Mouse (Mus musculus): Measurements from ENCODE around the gene Cxcl10. TPM values are rescaled to one million over a fixed set of nuclear protein-coding genes. Genes with fewer than 3 reads are reported as not detected.
A peak's percentile ranks its signal among the peaks of the same experiment; 100 is the strongest.

Gene Cxcl10
- polyA plus RNA-seq, 1 experiment from 2014 or later, result 0.23 TPM

DNA sequence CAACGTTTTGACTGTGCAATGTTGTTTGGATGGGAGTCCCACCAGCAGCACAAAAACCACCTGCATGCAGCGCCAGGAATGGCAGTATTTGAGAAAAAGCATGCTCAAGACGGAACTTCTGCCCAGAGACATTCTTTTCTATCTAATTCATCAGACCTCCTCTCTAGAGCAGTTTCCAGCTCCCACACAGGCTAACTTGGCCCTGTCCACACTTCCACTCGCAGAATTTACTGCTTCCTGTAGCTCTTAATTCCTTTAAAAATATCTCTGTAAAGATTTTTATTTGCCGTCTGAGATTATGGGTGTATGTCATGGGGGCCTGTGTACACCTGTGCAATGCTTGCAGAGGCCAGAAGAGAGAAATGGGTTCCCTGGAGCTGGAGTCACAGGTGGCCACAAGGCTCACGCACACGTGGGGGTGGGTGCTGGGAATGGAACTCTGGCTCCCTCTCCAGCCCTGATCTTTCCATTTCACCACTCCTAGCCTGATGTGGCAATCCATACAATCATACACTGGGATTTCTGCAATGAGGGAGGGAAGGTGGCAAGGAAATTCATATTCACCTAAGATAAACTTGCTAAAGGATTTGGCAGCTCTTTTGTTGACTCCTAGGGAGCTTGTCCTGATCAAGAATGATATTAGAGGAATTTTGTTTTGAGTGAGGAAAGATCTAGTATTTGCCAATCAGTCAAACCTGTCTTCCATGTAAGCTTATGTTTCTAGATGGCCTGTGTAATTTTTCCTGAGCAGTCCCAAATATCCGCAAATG, 26.9 kb downstream of the Cxcl10 start:
- 79% methylated on average over 8 of the region's 8 CpGs for WGBS
- ATAC-seq (replicated peaks; ENCODE audit: low FRiP score), result no peak

DNA sequence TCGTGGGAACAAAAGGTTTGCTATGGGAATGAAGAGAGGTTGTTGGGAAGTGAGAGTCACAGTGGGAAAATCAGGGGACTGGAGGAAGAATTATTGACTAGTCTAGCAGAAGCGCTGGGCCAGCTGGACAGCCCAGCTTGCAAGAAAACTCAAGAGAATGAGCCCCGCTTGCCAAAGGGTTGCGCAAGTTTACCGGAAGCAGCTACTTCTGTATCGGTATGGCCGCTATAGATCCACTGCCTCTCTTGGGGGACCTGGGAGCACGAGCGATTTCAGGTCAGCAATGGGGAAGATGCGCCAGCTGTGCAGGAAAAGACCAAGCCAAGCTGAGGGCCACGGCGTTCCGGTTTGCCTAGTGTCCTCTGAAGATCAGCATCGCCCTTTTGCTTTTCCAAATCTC, 30.1 kb downstream of the Cxcl10 start:
- WGBS, result 92% methylated on average over 14 of the region's 14 CpGs
- ATAC-seq (replicated peaks; ENCODE audit: low FRiP score), result no peak
- H3K9me3 ChIP-seq (ENCODE audit: control insufficient read depth, low read length), result no peaks in the 10 kb centered on the region

More for the DNA sequence above, 26.9 kb downstream of the Cxcl10 start:
- no peak overlapping the region for H3K4me2 ChIP-seq (ENCODE audit: low read depth, low read length, severe bottlenecking)
- H3K9ac ChIP-seq (ENCODE audit: low read length), result no peak overlapping the region
- no peaks in the 10 kb centered on the region for H3K27me3 ChIP-seq (ENCODE audit: control insufficient read depth, insufficient read depth, low read length)
- H3K9me3 ChIP-seq (ENCODE audit: control insufficient read depth, low read length), result no peaks in the 10 kb centered on the region
- no peaks in the 10 kb centered on the region for H3K36me3 ChIP-seq (ENCODE audit: control insufficient read depth, insufficient read depth, low read length)
- no peaks in the 10 kb centered on the region for H3K4me1 ChIP-seq (replicated peaks; ENCODE audit: control insufficient read depth, insufficient read depth, low read length)
- H3K27ac ChIP-seq (ENCODE audit: low read depth, low read length), result no peak overlapping the region
- DNase-seq (ENCODE audit: low spot score), result no peak
- no peak overlapping the region for H3K4me3 ChIP-seq (ENCODE audit: low read depth, low read length)

DNA sequence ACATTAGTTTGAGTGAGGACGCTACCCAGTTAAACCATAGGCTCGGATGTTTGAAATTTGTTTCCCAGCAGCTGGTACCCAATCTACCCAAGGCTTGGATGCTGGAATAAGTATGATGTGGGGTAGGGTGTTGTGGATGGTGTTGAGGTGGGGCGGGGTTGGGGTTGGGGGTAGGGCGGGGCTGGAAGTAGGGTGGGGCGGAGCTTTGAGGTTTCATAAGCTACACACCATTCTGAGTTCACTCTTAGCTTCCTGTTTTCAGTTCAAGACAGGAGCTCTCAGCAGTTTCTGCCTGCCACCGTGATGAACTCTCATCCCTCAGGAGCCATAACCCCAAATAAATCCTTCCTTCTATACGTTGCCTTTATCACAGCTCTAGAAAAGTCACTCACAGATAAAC, 30.6 kb downstream of the Cxcl10 start:
- DNase-seq (ENCODE audit: low spot score), result no peak
- Histone ChIP-seq H3K27me3 (ENCODE audit: control insufficient read depth, insufficient read depth, low read length) (no peaks in the 10 kb centered on the region), H3K4me1 (replicated peaks; ENCODE audit: control insufficient read depth, insufficient read depth, low read length) (no peaks in the 10 kb centered on the region), H3K27ac (ENCODE audit: low read depth, low read length) (no peak overlapping the region), H3K4me3 (ENCODE audit: low read depth, low read length) (no peak overlapping the region), H3K9me3 (ENCODE audit: control insufficient read depth, low read length) (no peaks in the 10 kb centered on the region), H3K4me2 (ENCODE audit: low read depth, low read length, severe bottlenecking) (no peak overlapping the region), H3K9ac (ENCODE audit: low read length) (no peak overlapping the region), H3K36me3 (ENCODE audit: control insufficient read depth, insufficient read depth, low read length) (no peaks in the 10 kb centered on the region)
- 87% methylated on average over 7 of the region's 7 CpGs for WGBS
- no peak for ATAC-seq (replicated peaks; ENCODE audit: low FRiP score)

More for the DNA sequence above, 30.1 kb downstream of the Cxcl10 start:
- Histone ChIP-seq H3K4me1 (replicated peaks; ENCODE audit: control insufficient read depth, insufficient read depth, low read length) (no peaks in the 10 kb centered on the region), H3K36me3 (ENCODE audit: control insufficient read depth, insufficient read depth, low read length) (no peaks in the 10 kb centered on the region), H3K9ac (ENCODE audit: low read length) (no peak overlapping the region), H3K27ac (ENCODE audit: low read depth, low read length) (no peak overlapping the region), H3K4me3 (ENCODE audit: low read depth, low read length) (no peak overlapping the region), H3K4me2 (ENCODE audit: low read depth, low read length, severe bottlenecking) (no peak overlapping the region), H3K27me3 (ENCODE audit: control insufficient read depth, insufficient read depth, low read length) (no peaks in the 10 kb centered on the region)
- DNase-seq (ENCODE audit: low spot score), result no peak

DNA sequence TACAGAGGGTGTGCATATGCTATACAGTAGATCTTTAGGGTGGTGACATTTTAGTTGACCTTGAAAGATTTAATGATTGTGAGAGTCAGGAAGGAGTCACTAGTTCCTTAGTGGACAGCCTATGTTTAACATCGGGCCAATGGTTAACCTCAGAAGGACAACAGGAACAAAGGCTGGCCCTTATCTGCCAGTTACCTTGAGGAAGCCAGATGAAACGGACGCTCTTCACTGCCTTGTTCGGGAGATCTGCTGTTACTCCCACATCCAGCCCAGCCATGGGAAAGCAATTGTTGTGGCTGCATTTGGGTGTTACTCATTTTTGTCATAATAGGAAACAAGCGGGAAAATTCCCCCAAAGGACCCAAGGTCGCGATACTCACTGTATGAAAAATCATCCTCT, 34.9 kb downstream of the Cxcl10 start:
- no peak overlapping the region for H3K9ac ChIP-seq (ENCODE audit: low read length)
- 80% methylated on average over 7 of the region's 7 CpGs for WGBS
- DNase-seq (ENCODE audit: low spot score), result no peak
- no peak overlapping the region for H3K27ac ChIP-seq (ENCODE audit: low read depth, low read length)
- H3K4me3 ChIP-seq (ENCODE audit: low read depth, low read length), result no peak overlapping the region
- ATAC-seq (replicated peaks; ENCODE audit: low FRiP score), result no peak
- H3K4me1 ChIP-seq (replicated peaks; ENCODE audit: control insufficient read depth, insufficient read depth, low read length), result 0 out of 2 replicates have a peak, but pooled peaks cover 1% of the 10 kb centered on the region
- no peaks in the 10 kb centered on the region for H3K27me3 ChIP-seq (ENCODE audit: control insufficient read depth, insufficient read depth, low read length)
- no peak overlapping the region for H3K4me2 ChIP-seq (ENCODE audit: low read depth, low read length, severe bottlenecking)
- H3K9me3 ChIP-seq (ENCODE audit: control insufficient read depth, low read length), result no peaks in the 10 kb centered on the region
- H3K36me3 ChIP-seq (ENCODE audit: control insufficient read depth, insufficient read depth, low read length), result no peaks in the 10 kb centered on the region

DNA sequence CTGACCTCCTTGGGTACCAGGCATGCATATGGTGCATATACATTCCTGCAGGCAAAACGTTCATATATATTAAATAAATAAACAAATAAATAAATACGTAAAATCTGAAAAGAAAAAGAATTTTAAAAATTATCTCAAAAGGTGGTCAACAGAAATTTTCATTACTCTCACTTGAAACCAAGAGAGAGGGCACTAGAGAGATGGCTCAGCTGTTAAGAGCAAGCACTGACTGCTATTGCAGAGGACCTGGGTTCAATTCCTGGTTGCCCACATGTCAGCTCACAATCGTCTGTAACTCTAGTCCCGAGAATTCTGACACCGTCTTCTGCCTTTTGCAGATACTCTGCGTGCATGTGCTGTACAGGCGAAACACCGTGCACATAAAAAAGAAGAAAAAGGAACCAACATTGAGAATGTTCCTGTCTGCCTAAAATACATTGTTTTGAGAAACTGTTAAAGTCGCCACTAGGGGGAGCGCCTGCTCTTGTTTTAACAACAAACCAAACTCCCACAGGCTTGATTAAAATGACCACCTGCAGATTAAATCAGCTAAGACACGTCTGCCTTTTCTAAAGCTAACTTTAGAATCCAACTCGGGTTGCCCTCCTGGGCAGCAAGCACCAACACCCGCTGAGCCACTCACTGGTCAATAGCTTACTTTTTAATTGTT, 36.5 kb downstream of the Cxcl10 start:
- H3K9me3 ChIP-seq (ENCODE audit: control insufficient read depth, low read length), result no peaks in the 10 kb centered on the region
- WGBS, result 16% methylated on average over 13 of the region's 13 CpGs
- no peak for ATAC-seq (replicated peaks; ENCODE audit: low FRiP score)
- 0 out of 2 replicates have a peak, but pooled peaks cover 1% of the 10 kb centered on the region for H3K4me1 ChIP-seq (replicated peaks; ENCODE audit: control insufficient read depth, insufficient read depth, low read length)
- H3K36me3 ChIP-seq (ENCODE audit: control insufficient read depth, insufficient read depth, low read length), result no peaks in the 10 kb centered on the region
- H3K27me3 ChIP-seq (ENCODE audit: control insufficient read depth, insufficient read depth, low read length), result no peaks in the 10 kb centered on the region
- H3K27ac ChIP-seq (ENCODE audit: low read depth, low read length), result no peak overlapping the region
- peak; percentile 88 for DNase-seq (ENCODE audit: low spot score)
- no peak overlapping the region for H3K4me3 ChIP-seq (ENCODE audit: low read depth, low read length)
- no peak overlapping the region for H3K4me2 ChIP-seq (ENCODE audit: low read depth, low read length, severe bottlenecking)
- no peak overlapping the region for H3K9ac ChIP-seq (ENCODE audit: low read length)

DNA sequence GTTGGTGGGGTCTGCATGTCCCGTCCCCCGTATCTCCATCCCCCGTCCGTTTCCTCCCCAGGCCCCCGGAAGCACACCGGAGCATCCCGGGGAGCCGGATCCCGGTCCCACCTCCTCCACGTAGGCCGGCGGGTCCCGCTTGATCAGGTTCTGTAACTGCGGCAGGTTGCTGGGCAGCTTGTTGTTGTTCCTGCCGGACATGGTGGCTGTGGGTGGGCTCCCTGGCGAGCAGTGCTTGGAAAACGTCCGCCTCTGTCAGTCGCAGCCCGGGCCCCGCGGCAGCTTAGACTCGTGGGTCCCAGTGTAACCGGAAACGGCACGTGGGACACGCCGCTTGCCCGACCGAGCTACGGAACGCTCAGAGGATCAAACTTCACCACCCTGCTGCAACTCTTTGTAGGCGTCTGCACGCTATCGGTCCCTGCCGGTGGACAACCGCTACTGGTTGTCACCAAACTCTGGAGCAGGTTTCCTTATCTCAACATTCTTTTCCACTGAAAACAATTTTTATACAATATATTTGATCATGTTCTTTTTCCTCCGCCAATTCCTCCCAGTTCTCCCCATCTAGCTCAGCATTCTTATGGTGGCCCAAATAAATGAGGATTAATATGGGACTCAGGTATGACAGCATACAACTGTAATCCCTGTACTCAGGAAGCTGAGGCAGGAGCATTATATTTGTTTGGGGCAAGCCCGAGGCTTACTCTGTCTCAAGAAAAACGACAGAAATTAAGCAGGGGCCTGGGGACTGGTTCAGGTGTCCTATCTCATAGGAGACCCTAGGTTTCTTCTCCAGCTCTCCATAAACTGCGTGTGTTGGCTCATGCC, 38.8 kb downstream of the Cxcl10 start, which contains the start of gene Sdad1:
TSS of gene Sdad1 (minus strand) at position 799 of the 831 bp plus-strand sequence.
- WGBS, result 2% methylated on average over 41 of the region's 41 CpGs
- Histone ChIP-seq H3K4me1 (replicated peaks; ENCODE audit: control insufficient read depth, insufficient read depth, low read length) (0 out of 2 replicates have a peak, but pooled peaks cover 1% of the 10 kb centered on the region), H3K9me3 (ENCODE audit: control insufficient read depth, low read length) (no peaks in the 10 kb centered on the region), H3K4me2 (ENCODE audit: low read depth, low read length, severe bottlenecking) (peak within 1 kb of the TSS; percentile 62), H3K27me3 (ENCODE audit: control insufficient read depth, insufficient read depth, low read length) (no peaks in the 10 kb centered on the region), H3K36me3 (ENCODE audit: control insufficient read depth, insufficient read depth, low read length) (no peaks in the 10 kb centered on the region; the same call in none of the 2 replicates), H3K4me3 (ENCODE audit: low read depth, low read length) (peak within 1 kb of the TSS; percentile 83), H3K27ac (ENCODE audit: low read depth, low read length) (no peak within 1 kb of the TSS), H3K9ac (ENCODE audit: low read length) (peak within 1 kb of the TSS; percentile 79)
- ATAC-seq (replicated peaks; ENCODE audit: low FRiP score), result peak; percentile 94
- DNase-seq (ENCODE audit: low spot score), result peak; percentile 95

DNA sequence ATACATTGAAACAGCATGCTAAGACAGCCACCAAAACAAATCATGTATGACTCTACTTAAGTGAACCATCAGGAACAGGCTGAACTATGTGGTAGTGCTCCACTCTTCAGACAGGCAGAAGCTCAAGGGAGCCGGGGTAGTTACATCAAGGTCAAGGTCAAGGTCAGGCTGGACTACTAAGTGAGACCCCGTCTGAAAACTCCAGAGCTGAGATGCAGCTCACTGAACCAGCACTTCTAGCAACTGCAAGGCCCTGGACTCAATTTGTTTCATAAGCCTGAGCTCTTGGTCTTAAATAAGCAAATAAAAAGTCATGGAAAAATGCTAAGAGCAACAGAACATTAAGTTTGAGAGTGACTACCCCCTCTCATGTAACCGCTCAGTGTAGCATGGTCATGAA, 44.4 kb downstream of the Cxcl10 start:
- Histone ChIP-seq H3K27me3 (ENCODE audit: control insufficient read depth, insufficient read depth, low read length) (no peaks in the 10 kb centered on the region), H3K9ac (ENCODE audit: low read length) (no peak overlapping the region), H3K27ac (ENCODE audit: low read depth, low read length) (no peak overlapping the region), H3K4me3 (ENCODE audit: low read depth, low read length) (no peak overlapping the region), H3K9me3 (ENCODE audit: control insufficient read depth, low read length) (no peaks in the 10 kb centered on the region), H3K4me1 (replicated peaks; ENCODE audit: control insufficient read depth, insufficient read depth, low read length) (0 out of 2 replicates have a peak, but pooled peaks cover 1% of the 10 kb centered on the region), H3K4me2 (ENCODE audit: low read depth, low read length, severe bottlenecking) (no peak overlapping the region), H3K36me3 (ENCODE audit: control insufficient read depth, insufficient read depth, low read length) (peaks cover 9% of the 10 kb centered on the region)
- 89% methylated on average over 3 of the region's 3 CpGs for WGBS
- DNase-seq (ENCODE audit: low spot score), result no peak
- no peak for ATAC-seq (replicated peaks; ENCODE audit: low FRiP score)

DNA sequence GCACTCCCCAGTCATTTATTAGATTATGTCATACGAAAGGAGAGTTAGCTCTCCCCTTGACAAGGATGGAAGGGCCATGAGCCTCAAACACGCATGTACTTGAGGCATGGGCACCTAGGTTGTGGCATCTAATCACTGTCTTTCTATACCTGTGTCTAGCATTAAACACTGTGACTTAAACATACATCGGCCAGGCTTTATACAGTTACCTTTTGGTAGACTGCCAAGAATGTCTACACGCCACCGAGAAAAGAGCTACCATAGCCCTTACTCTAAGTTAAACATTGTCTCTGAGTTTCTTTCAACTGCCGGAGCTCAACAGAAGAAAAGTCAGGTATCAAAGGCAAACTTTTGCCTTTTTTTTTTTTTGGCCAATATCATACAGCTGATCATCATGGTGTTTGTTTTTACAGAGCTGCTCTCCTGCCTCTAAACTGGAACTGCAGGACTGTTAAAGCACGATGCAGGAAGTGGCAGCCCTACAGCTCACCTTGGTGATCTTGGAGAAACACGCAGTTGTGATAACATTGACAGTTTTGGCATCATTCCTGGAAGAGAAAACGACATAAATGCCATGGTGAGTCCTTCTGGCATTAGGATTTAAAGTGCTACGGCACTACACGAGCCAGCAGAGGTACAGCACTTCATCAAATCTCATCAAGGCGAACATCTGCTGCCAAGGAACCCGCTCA, 46.4 kb downstream of the Cxcl10 start:
- DNase-seq (ENCODE audit: low spot score), result no peak
- WGBS, result 93% methylated on average over 13 of the region's 13 CpGs
- H3K27me3 ChIP-seq (ENCODE audit: control insufficient read depth, insufficient read depth, low read length), result no peaks in the 10 kb centered on the region

More for the DNA sequence above, 46.4 kb downstream of the Cxcl10 start:
- Histone ChIP-seq H3K9ac (ENCODE audit: low read length) (no peak overlapping the region), H3K4me2 (ENCODE audit: low read depth, low read length, severe bottlenecking) (no peak overlapping the region), H3K27ac (ENCODE audit: low read depth, low read length) (no peak overlapping the region), H3K4me3 (ENCODE audit: low read depth, low read length) (no peak overlapping the region), H3K9me3 (ENCODE audit: control insufficient read depth, low read length) (no peaks in the 10 kb centered on the region), H3K36me3 (ENCODE audit: control insufficient read depth, insufficient read depth, low read length) (peaks cover 9% of the 10 kb centered on the region), H3K4me1 (replicated peaks; ENCODE audit: control insufficient read depth, insufficient read depth, low read length) (no peaks in the 10 kb centered on the region)
- no peak for ATAC-seq (replicated peaks; ENCODE audit: low FRiP score)

Measured in forebrain, embryonic 11.5 days (tissue).